Mouse (Mus musculus): ENCODE data around the gene 4930544D05Rik.

4930544D05Rik gene

DNA sequence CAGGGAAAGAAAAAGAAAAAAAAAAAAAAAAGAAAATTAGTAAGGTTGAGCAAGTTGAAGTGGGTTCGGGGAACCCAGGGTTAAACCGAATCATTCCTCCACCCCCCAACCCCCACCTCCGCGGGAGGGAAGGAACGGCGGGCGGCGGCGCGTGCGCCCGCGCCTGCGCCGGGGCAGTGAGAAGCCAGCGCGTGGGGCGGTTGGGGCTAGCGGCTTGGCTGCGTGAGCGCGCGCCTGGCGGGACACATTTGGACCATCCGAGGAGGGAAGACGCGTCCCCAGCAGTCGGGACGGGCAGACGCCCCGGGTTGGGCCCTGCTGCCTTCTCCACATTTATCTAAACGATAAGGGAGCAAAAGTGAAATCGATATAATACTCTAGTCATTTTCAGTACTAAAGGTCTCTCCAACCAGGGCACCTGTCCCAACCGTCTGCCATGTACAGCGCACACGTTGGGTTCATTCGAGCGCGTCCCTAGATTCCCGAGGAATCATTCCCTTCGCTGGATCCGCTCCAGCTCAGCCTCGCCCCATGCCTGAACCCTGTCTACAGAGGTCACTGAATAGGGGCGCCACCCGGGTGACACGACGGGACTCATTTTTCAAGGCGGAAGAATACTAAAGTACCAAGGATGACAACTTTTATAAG is 39.4 kb downstream of the 4930544D05Rik start:
- in situ Hi-C loops (cut with MboI, MseI) = loop anchor here (5.0 to 25.0 kb wide), 2 partner anchors 47 to 1243 kb away; partner anchors contain the start of genes Inca1, Kdm6b and Kif1c

DNA sequence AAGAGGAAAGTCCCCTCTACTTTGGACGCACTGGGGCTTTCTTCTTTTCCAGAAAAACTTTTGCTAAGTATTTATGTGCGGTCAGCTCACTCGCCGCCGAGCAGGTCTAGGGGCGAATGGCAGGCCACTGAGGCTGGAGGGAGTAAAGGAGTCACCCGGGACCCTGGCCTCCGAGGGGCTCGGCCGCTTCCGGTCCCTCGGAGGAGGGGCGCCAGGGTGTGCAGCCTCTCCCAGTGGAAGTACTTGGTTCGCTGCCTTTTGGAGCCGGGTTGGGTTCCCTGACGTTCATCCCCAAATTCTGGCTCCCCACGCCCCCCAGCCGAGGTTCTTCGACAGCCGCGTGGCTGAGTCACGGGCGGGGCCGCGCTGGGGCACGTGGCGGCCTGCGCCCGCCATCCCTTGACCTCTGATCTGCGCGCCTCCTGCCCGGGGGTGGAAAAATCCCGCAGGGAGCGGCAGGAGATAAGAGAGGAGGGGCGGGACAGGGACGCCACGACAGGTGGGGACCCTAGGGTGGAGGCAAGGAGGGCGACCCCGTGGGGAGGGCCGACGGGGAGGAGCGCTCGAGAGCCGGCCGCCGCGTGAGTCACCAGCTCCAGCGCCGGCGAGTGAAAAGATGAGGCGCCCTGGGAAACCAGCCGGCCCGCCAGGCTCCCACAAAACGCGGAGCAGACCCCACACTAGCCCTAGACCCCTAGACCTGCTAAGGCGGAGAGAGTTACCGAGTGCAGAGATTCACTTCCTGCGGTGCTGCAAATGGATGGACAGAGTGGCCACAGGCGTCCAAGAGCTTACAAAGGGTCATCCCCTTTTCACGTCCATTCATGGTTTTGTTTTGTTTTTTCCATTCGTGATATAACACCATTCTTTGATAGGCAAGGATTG is 40.2 kb downstream of the 4930544D05Rik start:
- in situ Hi-C loops (cut with MboI, MseI) = loop anchor here (25.0 kb wide), 1 partner anchor 1244 kb away; the partner anchor contains the start of gene Kdm6b

DNA sequence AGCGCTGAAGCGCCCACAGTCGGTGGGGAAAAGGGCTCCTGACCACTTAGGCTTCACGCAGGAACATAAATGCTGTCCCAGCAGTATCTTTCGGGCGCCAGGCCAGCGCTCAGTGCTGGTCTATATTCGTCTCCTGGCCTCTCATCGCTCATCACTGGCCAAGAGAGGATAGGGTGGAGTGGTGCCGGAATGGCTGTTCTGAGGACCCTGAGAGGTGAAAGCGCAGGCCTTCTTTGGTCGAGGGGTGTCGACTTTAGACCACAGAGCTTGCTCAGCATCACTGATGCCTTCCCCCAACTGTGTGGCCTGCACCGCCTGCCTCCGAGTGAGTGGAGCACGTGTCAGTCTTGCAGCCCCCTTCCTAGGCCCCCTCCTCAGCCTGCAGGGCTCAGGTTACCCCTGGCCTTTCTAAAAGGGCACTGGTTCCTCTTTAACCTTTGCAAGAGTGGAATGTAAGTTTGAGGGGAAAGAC is 40.8 kb downstream of the 4930544D05Rik start:
- in situ Hi-C loops (cut with MboI, MseI) = loop anchor here (25.0 kb wide), 1 partner anchor 1244 kb away; the partner anchor contains the start of gene Kdm6b

DNA sequence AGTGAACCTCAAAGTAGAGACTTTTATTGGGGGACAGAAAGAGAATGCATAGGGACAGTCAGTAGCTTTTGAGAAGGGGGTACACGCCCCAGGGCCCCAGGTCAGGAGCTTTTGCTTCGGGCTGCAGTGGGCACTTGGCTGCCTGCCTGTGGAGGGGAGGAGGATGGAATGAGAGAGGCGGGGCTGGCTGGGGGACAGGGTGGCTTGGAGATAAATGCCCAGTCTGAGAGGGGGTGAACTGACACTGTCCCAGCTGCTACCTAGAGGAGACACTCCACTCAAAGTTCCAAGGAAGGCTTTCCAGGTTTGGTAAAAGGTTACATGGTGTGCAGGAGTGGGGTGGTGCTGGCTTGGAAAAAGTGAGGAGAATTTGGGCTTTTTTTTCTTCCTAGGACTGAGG is 41.3 kb downstream of the 4930544D05Rik start, which contains the start of gene Eno3:
Gene Eno3 (plus strand): TSS at position 239 of the 400 bp plus-strand sequence.
- in situ Hi-C loops (cut with MboI, MseI) = loop anchor here (25.0 kb wide), 1 partner anchor 1245 kb away; the partner anchor contains the start of gene Kdm6b

DNA sequence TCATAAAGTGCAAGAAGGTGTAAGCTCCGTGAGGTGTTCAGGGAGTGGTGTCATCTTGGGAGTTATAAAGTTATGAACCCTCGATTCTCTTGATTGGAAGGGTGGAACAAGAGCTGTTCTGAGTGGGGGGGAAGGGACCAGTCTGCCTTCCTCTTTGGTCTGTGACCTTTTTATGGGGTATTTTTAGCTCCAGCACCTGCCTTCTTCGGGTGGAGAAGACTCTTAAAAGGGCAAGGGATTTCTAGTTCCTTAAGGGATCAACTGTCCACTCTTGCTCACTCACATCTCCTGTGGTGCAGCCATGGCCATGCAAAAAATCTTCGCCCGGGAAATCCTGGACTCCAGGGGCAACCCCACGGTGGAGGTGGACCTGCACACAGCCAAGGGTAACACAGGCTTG is 41.9 kb downstream of the 4930544D05Rik start:
- in situ Hi-C loops (cut with MboI, MseI) = loop anchor here (25.0 kb wide), 1 partner anchor 1245 kb away; the partner anchor contains the start of gene Kdm6b

DNA sequence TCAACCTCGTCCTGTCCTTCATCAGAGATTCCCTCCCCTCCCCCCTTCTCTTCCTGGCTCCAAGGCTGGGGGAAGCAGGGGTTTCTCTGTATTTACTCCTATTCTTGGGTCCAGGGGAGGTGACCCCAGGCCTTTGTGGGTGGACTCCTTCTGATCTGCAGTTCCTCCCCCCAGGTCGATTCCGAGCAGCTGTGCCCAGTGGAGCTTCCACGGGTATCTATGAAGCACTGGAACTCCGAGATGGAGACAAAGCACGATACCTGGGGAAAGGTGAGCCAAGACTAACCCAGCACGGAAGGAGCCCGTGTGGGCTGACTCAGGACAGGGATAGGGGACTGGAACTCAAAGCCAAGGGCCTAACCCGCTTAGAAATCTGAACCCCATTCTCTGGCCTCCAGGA is 42.3 kb downstream of the 4930544D05Rik start:
- in situ Hi-C loops (cut with MboI, MseI) = loop anchor here (25.0 kb wide), 1 partner anchor 1246 kb away; the partner anchor contains the start of gene Kdm6b

DNA sequence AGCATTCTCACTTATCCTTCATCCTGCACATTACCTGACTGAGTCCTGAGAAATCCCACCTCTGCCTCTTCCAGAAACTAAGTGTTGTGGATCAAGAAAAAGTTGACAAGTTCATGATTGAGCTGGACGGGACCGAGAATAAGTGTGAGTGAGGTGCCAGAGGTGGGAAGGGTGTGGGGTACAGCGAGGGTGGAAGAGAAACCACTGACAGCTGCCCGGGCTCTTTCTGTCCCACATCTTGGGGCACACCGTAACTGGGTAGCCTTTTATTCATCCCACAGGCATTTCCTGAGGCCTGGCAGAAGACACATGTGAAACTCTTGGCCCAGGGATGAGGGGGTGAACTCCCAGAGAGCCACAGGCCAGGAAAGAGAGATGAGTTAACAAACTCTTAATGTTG is 42.9 kb downstream of the 4930544D05Rik start:
- in situ Hi-C loops (cut with MboI, MseI) = loop anchor here (25.0 kb wide), 1 partner anchor 1246 kb away; the partner anchor contains the start of gene Kdm6b

DNA sequence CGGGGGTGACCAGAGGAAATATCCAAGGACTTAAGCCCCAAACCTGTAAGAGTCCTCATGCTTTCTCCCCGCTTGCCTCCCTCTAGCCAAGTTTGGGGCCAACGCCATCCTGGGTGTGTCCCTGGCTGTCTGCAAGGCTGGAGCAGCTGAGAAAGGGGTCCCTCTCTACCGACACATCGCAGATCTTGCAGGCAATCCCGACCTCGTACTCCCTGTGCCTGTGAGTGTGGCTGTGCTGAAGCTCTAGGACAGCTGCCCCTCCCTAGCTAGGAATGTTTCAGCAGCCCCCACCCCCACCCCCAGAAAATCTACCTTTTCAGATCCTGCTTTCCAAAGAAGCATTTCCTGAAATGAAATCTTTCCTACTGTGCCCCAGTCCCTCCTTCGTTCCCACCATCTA is 43.3 kb downstream of the 4930544D05Rik start:
- in situ Hi-C loops (cut with MboI, MseI) = loop anchor here (25.0 kb wide), 1 partner anchor 1247 kb away; the partner anchor contains the start of gene Kdm6b

DNA sequence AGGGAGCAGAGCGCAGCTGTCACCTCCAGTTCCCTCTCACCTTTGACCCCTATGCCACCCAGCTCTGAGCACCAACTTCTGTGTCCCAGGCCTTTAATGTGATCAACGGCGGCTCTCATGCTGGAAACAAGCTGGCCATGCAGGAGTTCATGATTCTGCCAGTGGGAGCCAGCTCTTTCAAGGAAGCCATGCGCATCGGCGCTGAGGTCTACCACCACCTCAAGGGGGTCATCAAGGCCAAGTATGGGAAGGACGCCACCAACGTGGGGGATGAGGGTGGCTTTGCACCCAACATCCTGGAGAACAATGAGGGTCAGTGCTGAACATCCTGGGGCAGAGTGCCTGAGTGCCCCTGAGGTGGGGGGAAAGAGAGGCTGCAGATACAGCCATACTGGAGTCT is 44.9 kb downstream of the 4930544D05Rik start:
- in situ Hi-C loops (cut with MboI, MseI) = loop anchor here (25.0 kb wide), 1 partner anchor 1248 kb away; the partner anchor contains the start of gene Kdm6b

DNA sequence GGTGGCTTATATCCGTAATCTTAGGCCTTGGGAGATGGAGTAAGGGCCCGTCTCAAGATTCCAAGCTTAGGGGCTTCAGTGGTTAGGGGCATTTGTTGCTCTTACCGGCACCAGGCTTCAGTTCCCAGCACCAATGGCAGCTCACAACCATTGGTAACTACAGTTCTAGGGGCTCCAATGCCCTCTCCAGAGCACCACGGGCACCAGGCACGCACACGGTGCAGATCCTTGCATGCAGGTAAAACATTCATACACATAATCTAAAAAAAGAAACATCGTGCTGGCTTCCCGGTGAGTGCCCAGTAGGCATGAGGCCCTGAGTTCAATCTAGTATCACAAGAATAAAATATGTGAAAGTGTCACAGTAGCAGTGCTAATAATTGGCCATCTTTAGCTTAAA is 47.5 kb downstream of the 4930544D05Rik start:
- in situ Hi-C loops (cut with MboI, MseI) = loop anchor here (25.0 kb wide), 1 partner anchor 1251 kb away; the partner anchor contains the start of gene Kdm6b

DNA sequence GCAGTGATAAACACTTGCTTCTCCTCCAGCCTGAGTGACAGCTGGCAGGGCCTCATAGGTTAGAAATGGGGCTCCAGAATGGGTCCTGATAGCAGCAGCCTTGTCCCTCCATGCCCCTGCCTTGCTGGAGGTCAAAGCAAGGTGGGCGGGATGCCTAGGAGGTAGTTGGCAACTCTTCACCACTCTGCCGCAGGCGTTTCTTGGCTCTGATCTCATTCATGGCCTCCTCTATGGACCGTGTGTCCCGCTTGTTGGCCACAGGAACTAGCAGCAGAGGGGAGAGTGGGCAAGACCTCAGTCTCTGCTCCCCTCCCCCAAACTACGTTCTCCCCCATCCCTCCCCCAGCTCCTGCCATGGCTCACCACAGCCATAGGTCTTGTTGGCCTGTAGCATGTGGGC is 48.3 kb downstream of the 4930544D05Rik start:
- in situ Hi-C loops (cut with MboI, MseI) = loop anchor here (25.0 kb wide), 1 partner anchor 1252 kb away; the partner anchor contains the start of gene Kdm6b

DNA sequence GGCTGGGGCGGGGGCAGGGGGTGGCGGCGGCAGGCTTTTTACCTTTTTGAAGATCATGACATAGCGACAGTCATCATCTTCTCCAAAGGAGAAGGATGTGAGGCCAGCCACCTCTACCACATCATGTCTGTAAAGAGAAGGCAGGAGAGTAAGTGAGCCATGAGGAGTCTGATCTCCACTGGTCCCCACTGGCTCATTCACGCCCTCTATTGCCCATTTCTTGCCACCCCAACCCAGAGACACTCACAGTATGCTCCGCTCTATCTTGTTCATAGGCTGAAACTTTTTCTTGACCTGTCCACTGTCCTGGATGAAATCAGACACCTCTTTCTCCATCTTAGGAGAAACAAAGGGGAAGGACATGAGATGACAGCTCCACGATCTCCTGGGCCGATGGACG is 49.1 kb downstream of the 4930544D05Rik start:
- in situ Hi-C loops (cut with MboI, MseI) = loop anchor here (25.0 kb wide), 1 partner anchor 1252 kb away; the partner anchor contains the start of gene Kdm6b
